Mouse (Mus musculus): ENCODE measurements at regions not wholly inside any gene's neighbourhood (a gene's known extent, or its start where the extent isn't known, plus 50 kb on each side); places are given as distances from the start of the nearest gene placed in this dataset.
A peak's percentile ranks its signal among the peaks of the same experiment; 100 is the strongest.
"Not testable (repeated sequence)": the region's sequence is repeated elsewhere in the genome, so short reads cannot be mapped to it uniquely, and the experiment has no call there.

DNA sequence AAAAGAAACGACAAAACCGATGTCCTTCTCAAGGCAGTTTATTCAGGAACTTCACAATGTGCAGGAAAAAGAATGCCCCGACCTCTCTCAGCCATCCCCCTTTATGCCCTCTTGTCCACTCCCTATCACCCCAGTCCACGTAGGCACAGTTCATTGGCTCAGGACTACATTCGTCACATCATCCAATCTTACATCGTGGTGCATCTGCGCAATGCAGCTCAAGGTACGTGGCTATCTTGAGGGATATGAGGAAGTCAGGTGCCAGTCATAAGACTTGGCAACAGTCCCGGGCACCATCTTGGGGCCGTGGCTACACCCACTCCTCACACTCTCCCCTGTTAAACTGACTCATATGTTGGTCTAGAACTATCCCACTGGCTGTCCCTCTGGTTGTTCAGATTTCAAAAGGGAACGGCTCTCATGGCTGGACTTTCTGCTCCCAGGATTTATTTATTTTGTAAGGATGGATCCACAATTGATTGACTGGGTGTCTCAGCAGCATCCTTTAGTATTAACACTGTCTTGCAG is 87.4 kb upstream of the Olfr1402 start:
- not testable (repeated sequence) for DNase-seq (ENCODE audit: low read depth)

DNA sequence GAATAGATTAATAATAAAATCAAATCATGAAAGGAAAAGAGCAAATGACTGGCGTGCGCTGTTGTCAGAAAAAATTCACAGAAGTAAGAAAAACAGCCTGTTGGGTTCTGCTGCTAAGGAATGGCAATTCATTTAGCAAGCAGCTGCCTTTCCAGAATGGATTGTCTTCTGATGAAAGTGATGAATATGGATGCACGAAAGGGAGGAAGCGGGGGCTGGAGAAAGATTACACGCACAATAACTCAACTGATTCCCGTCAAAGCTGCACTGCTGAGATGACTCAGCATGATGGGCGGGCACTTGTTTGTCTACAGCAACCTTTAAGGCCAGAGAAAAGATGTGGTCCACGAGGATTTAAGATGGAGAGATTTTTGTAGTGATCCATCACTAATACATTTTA is 85.4 kb upstream of the Olfr1402 start:
- peak; percentile 15 for DNase-seq (ENCODE audit: low read depth)

DNA sequence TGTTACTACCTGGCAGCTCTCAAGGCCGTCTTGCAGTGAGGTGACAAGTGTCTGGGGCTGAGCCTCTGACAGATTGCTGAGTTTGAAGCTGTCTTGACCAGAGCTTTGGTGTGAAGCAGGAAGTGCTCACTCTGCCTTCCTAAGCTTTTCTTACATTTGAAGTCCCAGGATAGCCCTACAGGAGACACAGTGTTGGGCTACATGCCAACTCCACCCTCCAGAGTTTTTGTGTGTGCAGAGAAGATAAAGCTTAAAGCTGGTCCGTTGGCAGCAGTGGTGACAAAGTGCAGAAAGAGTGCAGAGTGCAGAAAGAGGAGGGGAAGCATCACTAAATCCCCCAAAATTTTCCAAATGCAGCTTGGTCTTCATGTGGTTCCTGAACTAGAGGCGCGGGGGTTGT is 70.1 kb upstream of the Olfr1402 start:
- no peak for DNase-seq (ENCODE audit: low read depth)

GRCm38 (mm10) chr3:97491208-97491607 is 69.4 kb upstream of the Olfr1402 start:
- DNase-seq (ENCODE audit: low read depth) = no peak

- no peak for DNase-seq (ENCODE audit: low read depth)
These were observed 67.5 kb upstream of the Olfr1402 start for GRCm38 (mm10) chr3:97489336-97489735.

Measured in NIH3T3 (cell line).